Mouse (Mus musculus) hindbrain, embryonic 11.5 days (tissue): Measurements from ENCODE around the gene Brca2. TPM values are rescaled to one million over a fixed set of nuclear protein-coding genes. Genes with fewer than 3 reads are reported as not detected.
A peak's percentile ranks its signal among the peaks of the same experiment; 100 is the strongest.

Experiments
- ATAC-seq: fragments of 200-750 bp; cut with Nextera tagmentation; 2 replicates; pipeline ENCODE4 v1.8.0; 2017; ENCODE audit warnings: mild to moderate bottlenecking, moderate TSS enrichment, moderate library complexity; ENCODE audit not compliant: low FRiP score
- DNase-seq: peaks from one replicate; pipeline ENCODE4 v3.0.0-alpha.2; 2015; ENCODE audit warnings: low spot score
- H3K27ac ChIP-seq: fragments of 300-500 bp; sonication (generic); 2 replicates; pipeline ENCODE4 v1.5.1; 2014; ENCODE audit warnings: mild to moderate bottlenecking, low read depth, low read length
- H3K27me3 ChIP-seq: fragments of 300-500 bp; sonication (generic); 2 replicates; pipeline ENCODE4 v1.6.1; 2014; ENCODE audit warnings: mild to moderate bottlenecking, low read length, moderate library complexity, mixed read lengths; ENCODE audit not compliant: control insufficient read depth, insufficient read depth
- H3K36me3 ChIP-seq: fragments of 300-500 bp; sonication (generic); 2 replicates; pipeline ENCODE4 v1.6.1; 2014; ENCODE audit warnings: mild to moderate bottlenecking, low read length, moderate library complexity, mixed read lengths; ENCODE audit not compliant: control insufficient read depth, insufficient read depth
- H3K4me1 ChIP-seq: fragments of 300-500 bp; sonication (generic); replicated peaks from 2 replicates; pipeline ENCODE4 v1.6.1; 2014; ENCODE audit warnings: low read length, mixed read lengths; ENCODE audit not compliant: control insufficient read depth, insufficient read depth
- H3K4me2 ChIP-seq: fragments of 300-500 bp; sonication (generic); replicated peaks from 2 replicates; pipeline ENCODE4 v1.6.1; 2014; ENCODE audit warnings: mild to moderate bottlenecking, low read depth, low read length
- H3K4me3 ChIP-seq: fragments of 300-500 bp; sonication (generic); 2 replicates; pipeline ENCODE4 v1.5.1; 2014; ENCODE audit warnings: low read depth, low read length
- H3K9ac ChIP-seq: fragments of 300-500 bp; sonication (generic); 2 replicates; pipeline ENCODE4 v1.6.1; 2014; ENCODE audit warnings: low read depth, low read length
- H3K9me3 ChIP-seq: fragments of 300-500 bp; sonication (generic); 2 replicates; pipeline ENCODE4 v1.6.1; 2016; ENCODE audit warnings: low read length; ENCODE audit not compliant: control insufficient read depth
- WGBS: fragments of 180-500 bp; shearing (Covaris S2); extraction: QIAGEN DNeasy Blood & Tissue Kit; methylation state at CpG from one replicate; pipeline ENCODE4 v1.1.7; 2014; 5-methylcytosine and 5-hydroxymethylcytosine counted together
- polyA plus RNA-seq: library from polyadenylated mRNA; unstranded; fragments of >200 nt; fragmentation: Nextera tagmentation; extraction: Ambion mirVana; gene quantifications from 2 replicates; pipeline ENCODE4 v1.2.1, GENCODE M21; 2014

The Brca2 gene
- polyA plus RNA-seq, 1 experiment from 2014 or later, result 25.8 TPM

DNA sequence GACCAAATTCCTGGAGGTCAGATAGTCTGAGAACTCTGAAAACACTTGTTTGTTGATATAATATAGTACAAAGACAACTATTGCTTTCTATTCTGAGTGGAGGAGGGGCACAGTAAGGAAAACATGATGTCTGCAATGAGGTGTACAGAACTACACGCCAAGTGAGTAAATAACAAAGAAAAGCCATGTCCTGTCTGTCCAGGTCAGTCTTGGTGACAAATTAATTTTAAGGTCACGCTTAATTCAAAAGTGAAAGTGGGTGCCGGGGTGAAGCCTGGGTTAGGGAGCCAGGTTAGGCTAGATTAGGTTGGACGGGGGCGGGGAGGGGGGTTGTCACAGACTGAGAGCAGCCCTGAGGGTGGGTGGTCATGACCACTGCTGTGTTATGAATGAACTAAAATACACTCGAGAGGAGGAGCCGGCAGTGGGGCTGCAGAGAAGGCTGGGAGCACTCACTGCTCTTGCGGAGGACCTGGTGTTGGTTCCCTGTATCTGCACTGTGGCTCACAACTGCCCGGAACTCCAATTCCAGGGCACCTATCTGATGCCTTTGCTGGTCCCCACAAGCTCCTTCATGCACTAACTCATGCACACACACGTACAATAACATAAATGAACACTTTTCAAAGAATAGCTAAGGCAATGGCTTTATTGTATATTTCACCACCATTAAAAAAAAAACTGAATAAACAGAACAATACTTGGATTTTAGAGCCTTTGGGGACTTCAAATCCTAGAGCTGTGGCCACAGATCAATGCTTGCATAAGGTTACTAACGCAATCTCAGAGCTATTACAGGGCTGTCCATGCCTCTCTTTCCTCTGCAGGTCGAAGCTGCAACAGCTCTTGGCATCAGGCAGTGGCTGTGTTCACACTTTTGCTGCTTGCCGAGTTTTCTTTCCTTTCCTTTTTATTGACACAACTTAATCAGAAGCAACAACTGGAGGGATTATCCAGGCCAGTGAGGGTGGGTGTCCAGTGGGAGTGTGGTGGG is 77.2 kb downstream of the Brca2 start:
- no peak overlapping the region for H3K27ac ChIP-seq
- WGBS, result 72% methylated on average over 13 of the region's 13 CpGs
- ATAC-seq (no peak), DNase-seq (no peak)
- no peak overlapping the region for H3K4me2 ChIP-seq
- no peak overlapping the region for H3K4me3 ChIP-seq
- peaks cover 2% of the 10 kb centered on the region; the same call in 1 of the 2 replicates for H3K27me3 ChIP-seq
- H3K4me1 ChIP-seq, result peaks cover 4% of the 10 kb centered on the region; the same call in 1 of the 2 replicates
- H3K9me3 ChIP-seq, result no peaks in the 10 kb centered on the region
- no peak overlapping the region for H3K9ac ChIP-seq
- H3K36me3 ChIP-seq, result no peaks in the 10 kb centered on the region

DNA sequence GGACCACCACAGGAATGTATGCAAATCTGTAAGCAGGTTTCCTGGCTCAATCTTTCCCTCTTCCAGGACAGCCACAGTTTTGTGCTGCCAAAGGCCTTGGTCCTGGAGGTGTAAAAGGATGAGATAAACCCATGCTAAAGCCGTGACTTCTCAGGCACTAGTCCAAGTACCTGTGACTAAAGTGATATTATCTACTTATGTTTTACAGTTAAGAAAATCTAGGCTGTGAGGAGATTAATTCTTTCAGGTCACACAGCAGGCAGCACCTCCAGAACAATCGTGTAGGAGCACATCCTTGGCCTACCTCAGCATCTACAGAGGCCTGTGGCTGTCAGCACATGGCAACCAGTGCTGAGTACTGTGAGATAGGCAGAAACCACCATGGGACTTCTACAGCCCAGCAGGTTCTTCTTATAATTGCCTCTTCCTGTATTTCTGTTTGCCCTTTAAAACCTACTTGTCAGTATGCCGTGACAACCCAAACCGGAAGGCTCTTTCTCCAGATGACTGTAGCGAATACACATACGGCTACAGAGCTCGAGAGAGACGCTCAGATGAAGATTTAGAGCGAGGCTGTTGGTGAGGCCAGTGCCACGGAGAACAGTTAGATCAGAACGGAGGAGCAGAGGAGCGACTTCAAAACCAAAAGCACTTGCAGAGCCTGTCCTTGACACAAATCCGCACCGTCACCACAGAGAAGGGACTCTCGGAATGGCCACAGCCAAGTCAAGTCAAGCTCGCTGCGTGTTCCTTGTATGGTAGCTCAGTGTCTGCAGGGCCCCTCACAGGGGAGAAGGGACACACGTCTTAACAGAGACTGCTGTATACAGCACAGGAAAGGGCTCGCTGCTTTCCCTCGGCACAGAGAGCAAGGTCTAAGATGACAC is 78.4 kb downstream of the Brca2 start:
- H3K4me1 ChIP-seq, result no peaks in the 10 kb centered on the region
- no peak overlapping the region for H3K9ac ChIP-seq
- DNase-seq (no peak), ATAC-seq (0 out of 2 replicates have a peak, but pooled peaks have one; percentile 8)
- H3K4me2 ChIP-seq, result no peak overlapping the region
- no peak overlapping the region for H3K27ac ChIP-seq
- H3K9me3 ChIP-seq, result no peaks in the 10 kb centered on the region
- H3K36me3 ChIP-seq, result no peaks in the 10 kb centered on the region
- no peak overlapping the region for H3K4me3 ChIP-seq
- 84% methylated on average over 20 of the region's 20 CpGs for WGBS
- no peaks in the 10 kb centered on the region for H3K27me3 ChIP-seq

DNA sequence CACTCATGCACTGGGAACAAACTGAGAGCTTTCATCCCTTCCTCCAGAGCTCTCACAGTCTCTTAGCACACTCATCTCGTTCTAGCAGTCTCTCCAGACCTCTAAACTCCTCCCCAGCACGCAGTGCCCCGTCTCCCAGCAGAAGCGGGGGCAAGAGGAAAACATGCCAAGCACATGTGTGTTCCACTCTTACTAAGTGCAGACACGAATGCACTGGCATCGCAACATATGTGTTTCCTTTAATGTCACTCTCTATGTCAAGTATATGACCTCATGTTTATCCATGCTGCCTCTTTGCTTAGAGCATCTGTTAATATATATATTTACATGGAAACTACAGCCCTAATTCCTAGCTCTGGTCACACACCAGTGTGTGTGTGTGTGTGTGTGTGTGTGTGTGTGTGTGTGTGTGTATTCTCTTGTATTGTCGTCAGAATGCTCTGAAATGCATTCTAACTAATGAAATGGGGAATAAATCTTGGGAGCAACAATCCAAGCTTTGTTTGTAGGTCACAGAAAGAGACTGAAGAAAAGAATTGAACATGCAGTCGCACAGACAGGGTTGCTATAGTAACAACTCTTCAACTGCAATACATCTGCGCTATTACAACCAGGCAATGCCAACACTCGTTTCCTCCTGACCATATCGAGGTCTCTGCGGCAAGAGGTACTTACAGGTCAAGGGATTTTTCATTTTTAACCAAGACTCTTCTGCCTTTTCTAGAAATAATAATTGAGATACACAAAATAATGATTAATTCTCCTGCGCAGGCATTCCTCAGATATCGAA is 79.2 kb downstream of the Brca2 start:
- WGBS, result 76% methylated on average over 14 of the region's 14 CpGs
- no peak overlapping the region for H3K27ac ChIP-seq
- H3K27me3 ChIP-seq, result no peaks in the 10 kb centered on the region
- H3K4me1 ChIP-seq, result no peaks in the 10 kb centered on the region
- peak; percentile 72 for ATAC-seq
- H3K9me3 ChIP-seq, result no peaks in the 10 kb centered on the region
- DNase-seq, result peak; percentile 12
- H3K4me2 ChIP-seq, result no peak overlapping the region
- H3K4me3 ChIP-seq, result no peak overlapping the region
- no peaks in the 10 kb centered on the region for H3K36me3 ChIP-seq
- no peak overlapping the region for H3K9ac ChIP-seq

DNA sequence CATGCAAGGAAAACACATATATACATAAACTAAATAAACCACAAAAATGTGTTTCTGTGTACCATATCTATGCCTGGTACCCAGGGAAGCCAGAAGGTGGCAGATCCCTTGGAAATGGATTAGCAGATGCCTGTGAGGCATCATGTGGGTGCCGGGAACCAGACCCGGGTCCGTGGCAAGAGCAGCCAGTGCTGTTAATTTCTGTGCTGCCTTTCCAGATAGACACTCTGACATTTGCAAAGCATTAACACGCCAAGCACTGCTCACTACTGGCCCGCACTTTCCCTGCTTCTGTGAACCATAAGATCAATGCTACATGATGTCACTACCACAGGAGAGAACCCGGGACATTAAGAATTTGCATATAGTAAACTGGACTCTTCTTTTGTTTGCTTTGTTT is 83.7 kb downstream of the Brca2 start:
- no peak for ATAC-seq
- Histone ChIP-seq H3K4me2 (no peak overlapping the region), H3K9ac (no peak overlapping the region), H3K4me3 (no peak overlapping the region), H3K4me1 (no peaks in the 10 kb centered on the region), H3K36me3 (no peaks in the 10 kb centered on the region), H3K27ac (no peak overlapping the region), H3K27me3 (no peaks in the 10 kb centered on the region), H3K9me3 (no peaks in the 10 kb centered on the region)
- 95% methylated on average over 6 of the region's 6 CpGs for WGBS
- no peak for DNase-seq

DNA sequence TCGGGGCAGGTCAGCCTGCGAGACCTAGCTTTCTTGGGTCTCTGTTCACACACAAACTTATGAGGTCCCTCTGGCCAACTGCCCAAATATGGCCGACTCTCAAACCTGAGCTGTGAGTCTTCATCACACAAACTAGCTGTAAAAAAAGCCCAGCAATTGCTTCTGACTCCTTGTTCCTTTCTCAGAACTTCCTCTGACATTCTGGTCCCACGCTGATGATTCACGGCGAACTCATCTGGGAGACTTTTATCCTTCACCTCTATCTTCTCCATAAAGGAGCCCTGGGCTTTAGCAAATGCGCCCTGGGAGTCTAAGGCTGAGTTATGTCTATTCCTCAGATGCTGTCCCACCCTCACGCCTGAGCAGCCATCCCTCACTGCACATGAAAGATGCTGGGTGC is 85.2 kb downstream of the Brca2 start:
- no peak overlapping the region for H3K9ac ChIP-seq
- H3K4me1 ChIP-seq, result no peaks in the 10 kb centered on the region
- ATAC-seq (no peak), DNase-seq (no peak)
- H3K27me3 ChIP-seq, result no peaks in the 10 kb centered on the region
- no peak overlapping the region for H3K4me2 ChIP-seq
- 91% methylated on average over 8 of the region's 8 CpGs for WGBS
- H3K27ac ChIP-seq, result no peak overlapping the region
- no peak overlapping the region for H3K4me3 ChIP-seq
- H3K36me3 ChIP-seq, result no peaks in the 10 kb centered on the region
- H3K9me3 ChIP-seq, result no peaks in the 10 kb centered on the region

DNA sequence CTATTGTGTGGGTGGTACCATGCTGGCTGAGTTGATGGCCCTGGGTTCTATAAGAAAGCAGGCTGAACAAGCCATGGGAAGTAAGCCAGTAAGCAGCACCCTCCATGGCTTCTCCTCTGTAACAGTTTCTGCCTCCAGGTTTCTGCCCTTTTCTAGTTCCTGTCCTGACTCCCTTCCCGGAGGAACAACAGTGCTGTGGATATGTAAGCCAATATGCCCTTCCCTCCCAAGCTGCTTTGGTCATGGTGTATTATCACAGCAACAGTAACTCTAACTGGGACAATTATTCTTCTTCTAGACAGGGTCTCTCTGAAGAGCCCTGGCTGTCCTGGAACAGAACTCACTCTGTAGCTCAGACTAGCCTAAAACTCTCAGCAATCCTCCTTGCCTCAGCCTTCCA is 88.7 kb downstream of the Brca2 start:
- ATAC-seq, result no peak
- Histone ChIP-seq H3K4me3 (no peak overlapping the region), H3K36me3 (no peaks in the 10 kb centered on the region), H3K4me2 (no peak overlapping the region), H3K9ac (no peak overlapping the region), H3K27ac (no peak overlapping the region), H3K27me3 (no peaks in the 10 kb centered on the region), H3K9me3 (no peaks in the 10 kb centered on the region), H3K4me1 (no peaks in the 10 kb centered on the region)
- no peak for DNase-seq
- WGBS, result 80% methylated on average over 1 of the region's 1 CpGs

DNA sequence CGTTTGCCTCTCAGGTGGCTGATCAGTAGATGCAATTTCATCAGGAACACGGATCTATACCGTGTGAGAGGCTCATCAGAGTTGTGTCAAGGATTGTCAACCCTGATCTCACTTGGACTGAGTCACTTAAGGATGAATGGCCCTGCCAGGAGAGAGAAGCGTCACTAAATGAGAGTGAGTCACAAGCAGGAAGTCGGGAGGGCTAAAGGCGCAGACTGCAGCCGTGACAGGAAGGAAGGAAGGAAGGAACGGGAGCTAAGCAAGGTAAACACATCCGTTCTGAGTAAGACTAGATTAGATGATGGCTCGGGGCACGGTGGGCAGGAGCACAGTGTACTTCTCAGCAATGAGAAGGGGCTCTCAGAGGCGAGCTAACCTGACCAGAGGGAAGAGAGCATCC is 89.3 kb downstream of the Brca2 start:
- Histone ChIP-seq H3K4me2 (no peak overlapping the region), H3K9ac (no peak overlapping the region), H3K9me3 (no peaks in the 10 kb centered on the region), H3K27me3 (no peaks in the 10 kb centered on the region), H3K4me1 (no peaks in the 10 kb centered on the region), H3K4me3 (no peak overlapping the region), H3K36me3 (no peaks in the 10 kb centered on the region), H3K27ac (no peak overlapping the region)
- ATAC-seq, result no peak
- 80% methylated on average over 12 of the region's 12 CpGs for WGBS
- no peak for DNase-seq

DNA sequence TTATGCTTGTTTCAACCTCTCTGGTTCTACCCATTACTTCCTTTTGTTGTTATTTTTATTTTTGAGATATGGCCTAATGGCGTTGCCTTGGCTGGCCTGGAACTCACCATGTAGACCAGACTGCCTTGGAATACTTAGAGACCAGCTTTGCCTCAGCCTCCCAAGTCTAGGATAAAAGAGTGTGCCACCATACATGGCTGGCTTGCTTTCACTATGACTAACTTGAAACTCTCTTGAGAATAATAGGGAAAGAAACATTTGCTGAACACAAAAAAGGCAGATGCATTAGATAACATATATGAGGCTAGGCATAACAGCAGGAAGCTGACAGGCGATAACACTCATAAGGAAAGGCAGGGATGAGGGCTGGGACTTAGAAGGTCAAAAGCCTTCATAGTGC is 91.6 kb downstream of the Brca2 start:
- WGBS, result 92% methylated on average over 2 of the region's 2 CpGs
- no peak overlapping the region for H3K27ac ChIP-seq

More for the DNA sequence above, 91.6 kb downstream of the Brca2 start:
- H3K9me3 ChIP-seq, result no peaks in the 10 kb centered on the region
- H3K4me3 ChIP-seq, result no peak overlapping the region
- no peaks in the 10 kb centered on the region for H3K36me3 ChIP-seq
- no peak for ATAC-seq
- no peaks in the 10 kb centered on the region for H3K27me3 ChIP-seq
- H3K9ac ChIP-seq, result no peak overlapping the region
- no peak overlapping the region for H3K4me2 ChIP-seq
- no peak for DNase-seq
- H3K4me1 ChIP-seq, result no peaks in the 10 kb centered on the region
